Mouse (Mus musculus) kidney, embryonic 16.5 days (tissue): ENCODE measurements around the gene Wfikkn2. TPM values are rescaled to one million over a fixed set of nuclear protein-coding genes. Genes with fewer than 3 reads are reported as not detected.

Experiments
- polyA plus RNA-seq: library from polyadenylated mRNA; unstranded; fragments of >200 nt; fragmentation: Nextera tagmentation; extraction: Ambion mirVana; gene quantifications from 2 replicates; pipeline ENCODE4 v1.2.1, GENCODE M21; 2015

The Wfikkn2 gene
- polyA plus RNA-seq, 1 experiment from 2014 or later: 2.2 TPM

Other genes with a start within 250 kb of the Wfikkn2 start
- 29.7 and 38.4 TPM in 2 replicates for gene Spag9, start 249.9 kb downstream of the Wfikkn2 start, polyA plus RNA-seq
- gene Tob1, start 34.6 kb downstream of the Wfikkn2 start, polyA plus RNA-seq: 31.9 and 36.1 TPM in 2 replicates
- not detected in 2 replicates for gene Gm21885, start 35.9 kb upstream of the Wfikkn2 start, polyA plus RNA-seq
- 99.5 and 112 TPM in 2 replicates for gene Luc7l3, start 76.0 kb upstream of the Wfikkn2 start, polyA plus RNA-seq
- 11.2 and 11.5 TPM in 2 replicates for gene Ankrd40, start 82.0 kb upstream of the Wfikkn2 start, polyA plus RNA-seq
- 5.0 and 7.0 TPM in 2 replicates for gene Abcc3, start 147.0 kb upstream of the Wfikkn2 start, polyA plus RNA-seq
- gene Cacna1g, start 228.2 kb upstream of the Wfikkn2 start, polyA plus RNA-seq: 10.2 and 10.3 TPM in 2 replicates
- 0.19 and 0.37 TPM in 2 replicates for gene Spata20, start 240.2 kb upstream of the Wfikkn2 start, polyA plus RNA-seq